Mouse (Mus musculus) lung, embryonic 15.5 days (tissue): ENCODE results near the gene Ttll6. TPM values are rescaled to one million over a fixed set of nuclear protein-coding genes. Genes with fewer than 3 reads are reported as not detected.
"Not testable (repeated sequence)": the region's sequence is repeated elsewhere in the genome, so short reads cannot be mapped to it uniquely, and the experiment has no call there.

Experiments
- ATAC-seq: fragments of 200-750 bp; cut with Nextera tagmentation; 2 replicates; pipeline ENCODE4 v1.8.0; 2017; ENCODE audit warnings: moderate number of reproducible peaks, borderline replicate concordance; ENCODE audit not compliant: low FRiP score, low TSS enrichment; ENCODE audit errors: extremely low read depth
- H3K27ac ChIP-seq: fragments of 300-500 bp; sonication (generic); 2 replicates; pipeline ENCODE4 v1.5.1; 2015; ENCODE audit warnings: moderate library complexity, mild to moderate bottlenecking, inconsistent platforms
- H3K27me3 ChIP-seq: fragments of 300-500 bp; sonication (generic); 2 replicates; pipeline ENCODE4 v1.6.1; 2015; ENCODE audit warnings: inconsistent platforms
- H3K36me3 ChIP-seq: fragments of 300-500 bp; sonication (generic); 2 replicates; pipeline ENCODE4 v1.6.1; 2015; ENCODE audit warnings: inconsistent platforms
- H3K4me1 ChIP-seq: fragments of 300-500 bp; sonication (generic); 2 replicates; pipeline ENCODE4 v1.6.1; 2015; ENCODE audit warnings: inconsistent platforms
- H3K4me2 ChIP-seq: fragments of 300-500 bp; sonication (generic); 2 replicates; pipeline ENCODE4 v1.6.1; 2015; ENCODE audit warnings: inconsistent platforms, mild to moderate bottlenecking, moderate library complexity
- H3K4me3 ChIP-seq: fragments of 300-500 bp; sonication (generic); 2 replicates; pipeline ENCODE4 v1.5.1; 2015; ENCODE audit warnings: mild to moderate bottlenecking, inconsistent platforms
- H3K9ac ChIP-seq: fragments of 300-500 bp; sonication (generic); 2 replicates; pipeline ENCODE4 v1.6.1; 2015; ENCODE audit warnings: inconsistent platforms
- H3K9me3 ChIP-seq: fragments of 300-500 bp; sonication (generic); 2 replicates; pipeline ENCODE4 v1.6.1; 2016; ENCODE audit warnings: inconsistent platforms
- WGBS: fragments of 180-500 bp; shearing (Covaris S2); methylation state at CpG from one replicate; pipeline ENCODE4 v1.1.7; 2015; 5-methylcytosine and 5-hydroxymethylcytosine counted together
- polyA plus RNA-seq: library from polyadenylated mRNA; unstranded; fragments of >200 nt; fragmentation: Nextera tagmentation; extraction: Ambion mirVana; gene quantifications from 2 replicates; pipeline ENCODE4 v1.2.1, GENCODE M21; 2015

Ttll6 gene
- 0.68 and 0.93 TPM in 2 replicates for polyA plus RNA-seq

- Histone ChIP-seq H3K4me3 (no peak within 1 kb of the TSS), H3K4me1 (no peaks in the 10 kb centered on the region), H3K9ac (no peak within 1 kb of the TSS), H3K4me2 (peak within 1 kb of the TSS; percentile 34), H3K27me3 (peaks cover 22% of the 10 kb centered on the region), H3K36me3 (no peaks in the 10 kb centered on the region), H3K9me3 (no peaks in the 10 kb centered on the region), H3K27ac (no peak within 1 kb of the TSS)
- ATAC-seq, result no peak
- 21% methylated on average over 16 of the region's 16 CpGs for WGBS
These were observed at the start of gene Ttll6 for GRCm38 (mm10) chr11:96133239-96133865. Gene Ttll6, plus strand, starts transcription at chr11:96133786.

- ATAC-seq, result no peak
- no peak overlapping the region for H3K27ac ChIP-seq
- H3K36me3 ChIP-seq, result no peaks in the 10 kb centered on the region
- H3K4me2 ChIP-seq, result no peak overlapping the region
- no peak overlapping the region for H3K4me3 ChIP-seq
- 82% methylated on average over 6 of the region's 6 CpGs for WGBS
- no peak overlapping the region for H3K9ac ChIP-seq
- no peaks in the 10 kb centered on the region for H3K9me3 ChIP-seq
- H3K27me3 ChIP-seq, result no peaks in the 10 kb centered on the region
- no peaks in the 10 kb centered on the region for H3K4me1 ChIP-seq
These were observed 45.6 kb upstream of the Ttll6 start for GRCm38 (mm10) chr11:96087981-96088380.

- WGBS, result 62% methylated on average over 2 of the region's 2 CpGs
- H3K27me3 ChIP-seq, result no peaks in the 10 kb centered on the region
These were observed 42.5 kb upstream of the Ttll6 start for GRCm38 (mm10) chr11:96091073-96091472.

GRCm38 (mm10) chr11:96092674-96093291 is 40.8 kb upstream of the Ttll6 start:
- Histone ChIP-seq H3K27me3 (no peaks in the 10 kb centered on the region), H3K9ac (no peak overlapping the region), H3K4me2 (no peak overlapping the region), H3K27ac (no peak overlapping the region), H3K4me1 (no peaks in the 10 kb centered on the region), H3K4me3 (no peak overlapping the region), H3K9me3 (no peaks in the 10 kb centered on the region), H3K36me3 (no peaks in the 10 kb centered on the region)
- no peak for ATAC-seq
- 40% methylated on average over 7 of the region's 7 CpGs for WGBS

More at GRCm38 (mm10) chr11:96091073-96091472, 42.5 kb upstream of the Ttll6 start:
- ATAC-seq, result no peak; the same call in 1 of the 2 replicates
- no peaks in the 10 kb centered on the region for H3K4me1 ChIP-seq
- no peaks in the 10 kb centered on the region for H3K9me3 ChIP-seq
- H3K27ac ChIP-seq, result no peak overlapping the region
- H3K4me2 ChIP-seq, result no peak overlapping the region
- H3K36me3 ChIP-seq, result no peaks in the 10 kb centered on the region
- H3K9ac ChIP-seq, result no peak overlapping the region
- H3K4me3 ChIP-seq, result no peak overlapping the region

- Histone ChIP-seq H3K9ac (no peak overlapping the region), H3K9me3 (no peaks in the 10 kb centered on the region), H3K36me3 (no peaks in the 10 kb centered on the region), H3K27ac (no peak overlapping the region), H3K4me3 (no peak overlapping the region), H3K4me1 (no peaks in the 10 kb centered on the region), H3K27me3 (no peaks in the 10 kb centered on the region), H3K4me2 (no peak overlapping the region)
- ATAC-seq, result no peak
- WGBS, result 4% methylated on average over 3 of the region's 3 CpGs
These were observed 40.2 kb upstream of the Ttll6 start for GRCm38 (mm10) chr11:96093361-96093760.

- H3K4me3 ChIP-seq, result no peak overlapping the region
- H3K36me3 ChIP-seq, result no peaks in the 10 kb centered on the region
- no peak for ATAC-seq
- no peaks in the 10 kb centered on the region for H3K4me1 ChIP-seq
- H3K27ac ChIP-seq, result no peak overlapping the region
- no peaks in the 10 kb centered on the region for H3K9me3 ChIP-seq
- H3K9ac ChIP-seq, result no peak overlapping the region
- WGBS, result 67% methylated on average over 1 of the region's 1 CpGs
- H3K4me2 ChIP-seq, result no peak overlapping the region
- H3K27me3 ChIP-seq, result no peaks in the 10 kb centered on the region
These were observed 25.2 kb upstream of the Ttll6 start for GRCm38 (mm10) chr11:96108376-96108775.

- WGBS, result 58% methylated on average over 2 of the region's 2 CpGs
- not testable (repeated sequence) for H3K4me2 ChIP-seq, H3K36me3 ChIP-seq, H3K4me3 ChIP-seq, H3K9ac ChIP-seq, H3K4me1 ChIP-seq, H3K9me3 ChIP-seq, H3K27me3 ChIP-seq, ATAC-seq, H3K27ac ChIP-seq
These were observed 22.6 kb upstream of the Ttll6 start for GRCm38 (mm10) chr11:96110950-96111349.

GRCm38 (mm10) chr11:96111751-96112150 is 21.8 kb upstream of the Ttll6 start, which contains the start of gene Calcoco2:
Gene Calcoco2, minus strand, starts transcription at chr11:96111964.
- no peak within 1 kb of the TSS for H3K4me2 ChIP-seq
- no peak within 1 kb of the TSS for H3K27ac ChIP-seq
- no peaks in the 10 kb centered on the region for H3K36me3 ChIP-seq
- 45% methylated on average over 14 of the region's 14 CpGs for WGBS
- no peak within 1 kb of the TSS for H3K9ac ChIP-seq
- H3K27me3 ChIP-seq, result no peaks in the 10 kb centered on the region
- no peaks in the 10 kb centered on the region for H3K4me1 ChIP-seq
- no peak within 1 kb of the TSS for H3K4me3 ChIP-seq
- no peaks in the 10 kb centered on the region for H3K9me3 ChIP-seq
- ATAC-seq, result no peak

- Histone ChIP-seq H3K4me3 (no peak overlapping the region), H3K4me1 (no peaks in the 10 kb centered on the region), H3K36me3 (no peaks in the 10 kb centered on the region), H3K9me3 (no peaks in the 10 kb centered on the region), H3K27ac (peak overlapping the region; percentile 53; the same call in 1 of the 2 replicates), H3K4me2 (no peak overlapping the region), H3K27me3 (no peaks in the 10 kb centered on the region), H3K9ac (no peak overlapping the region)
- 35% methylated on average over 2 of the region's 2 CpGs for WGBS
- ATAC-seq, result no peak
These were observed 19.5 kb upstream of the Ttll6 start for GRCm38 (mm10) chr11:96114077-96114476.

- no peaks in the 10 kb centered on the region for H3K36me3 ChIP-seq
- no peaks in the 10 kb centered on the region for H3K9me3 ChIP-seq
- no peak overlapping the region for H3K4me2 ChIP-seq
- ATAC-seq, result no peak
- no peak overlapping the region for H3K27ac ChIP-seq
- WGBS, result 79% methylated on average over 6 of the region's 6 CpGs
- no peaks in the 10 kb centered on the region for H3K4me1 ChIP-seq
- no peaks in the 10 kb centered on the region for H3K27me3 ChIP-seq
- H3K4me3 ChIP-seq, result no peak overlapping the region
- no peak overlapping the region for H3K9ac ChIP-seq
These were observed 18.2 kb upstream of the Ttll6 start for GRCm38 (mm10) chr11:96115416-96115815.

GRCm38 (mm10) chr11:96116116-96116515 is 17.5 kb upstream of the Ttll6 start:
- WGBS, result 92% methylated on average over 3 of the region's 3 CpGs

GRCm38 (mm10) chr11:96116925-96117324 is 16.7 kb upstream of the Ttll6 start:
- H3K27me3 ChIP-seq, ATAC-seq, H3K4me1 ChIP-seq, H3K9ac ChIP-seq, H3K4me3 ChIP-seq, H3K9me3 ChIP-seq, H3K36me3 ChIP-seq, H3K4me2 ChIP-seq, H3K27ac ChIP-seq: not testable (repeated sequence)
- 73% methylated on average over 3 of the region's 3 CpGs for WGBS

More at GRCm38 (mm10) chr11:96116116-96116515, 17.5 kb upstream of the Ttll6 start:
- ATAC-seq, result no peak
- no peak overlapping the region for H3K4me2 ChIP-seq
- no peak overlapping the region for H3K27ac ChIP-seq
- no peak overlapping the region for H3K9ac ChIP-seq
- H3K27me3 ChIP-seq, result no peaks in the 10 kb centered on the region
- no peaks in the 10 kb centered on the region for H3K4me1 ChIP-seq
- no peaks in the 10 kb centered on the region for H3K36me3 ChIP-seq
- H3K9me3 ChIP-seq, result no peaks in the 10 kb centered on the region
- no peak overlapping the region for H3K4me3 ChIP-seq
